Mouse (Mus musculus): ENCODE measurements around the gene Cdh23. TPM values are rescaled to one million over a fixed set of nuclear protein-coding genes. Genes with fewer than 3 reads are reported as not detected.

The Cdh23 gene
- polyA plus RNA-seq, 1 experiment from 2014 or later, result 2.7 TPM

- Histone ChIP-seq H3K36me3 (ENCODE audit: control insufficient read depth, insufficient read depth) (no peaks in the 10 kb centered on the region), H3K27ac (ENCODE audit: low read length) (no peak within 1 kb of the TSS), H3K4me2 (ENCODE audit: low read length) (no peak within 1 kb of the TSS), H3K9me3 (ENCODE audit: control insufficient read depth, low read length) (no peaks in the 10 kb centered on the region), H3K4me1 (replicated peaks; ENCODE audit: control insufficient read depth, insufficient read depth, low read length) (peaks cover 10% of the 10 kb centered on the region), H3K27me3 (replicated peaks; ENCODE audit: control insufficient read depth, insufficient read depth, low read length) (no peaks in the 10 kb centered on the region), H3K9ac (replicated peaks; ENCODE audit: low read depth, low read length) (no peak within 1 kb of the TSS), H3K4me3 (replicated peaks; ENCODE audit: low read length) (no peak within 1 kb of the TSS)
- ATAC-seq, result no peak
- 54% methylated on average over 7 of the region's 7 CpGs for WGBS
Measured at GRCm38 (mm10) chr10:60399449-60399848, 296.8 kb downstream of the Cdh23 start, which contains the start of gene Gm17455. TSS of gene Gm17455 (plus strand) at chr10:60399726.

- no peak overlapping the region for H3K4me3 ChIP-seq (replicated peaks; ENCODE audit: low read length)
- no peak for ATAC-seq
- no peak overlapping the region for H3K4me2 ChIP-seq (ENCODE audit: low read length)
- H3K4me1 ChIP-seq (replicated peaks; ENCODE audit: control insufficient read depth, insufficient read depth, low read length), result peaks cover 10% of the 10 kb centered on the region
- no peaks in the 10 kb centered on the region for H3K36me3 ChIP-seq (ENCODE audit: control insufficient read depth, insufficient read depth)
- H3K9ac ChIP-seq (replicated peaks; ENCODE audit: low read depth, low read length), result no peak overlapping the region
- no peak overlapping the region for H3K27ac ChIP-seq (ENCODE audit: low read length)
- 92% methylated on average over 10 of the region's 10 CpGs for whole genome bisulfite sequencing
- no peaks in the 10 kb centered on the region for H3K9me3 ChIP-seq (ENCODE audit: control insufficient read depth, low read length)
- no peaks in the 10 kb centered on the region for H3K27me3 ChIP-seq (replicated peaks; ENCODE audit: control insufficient read depth, insufficient read depth, low read length)
Measured at GRCm38 (mm10) chr10:60398051-60398814, 298.1 kb downstream of the Cdh23 start.

- Histone ChIP-seq H3K4me2 (ENCODE audit: low read length) (no peak overlapping the region), H3K9me3 (ENCODE audit: control insufficient read depth, low read length) (no peaks in the 10 kb centered on the region), H3K27me3 (replicated peaks; ENCODE audit: control insufficient read depth, insufficient read depth, low read length) (no peaks in the 10 kb centered on the region), H3K9ac (replicated peaks; ENCODE audit: low read depth, low read length) (no peak overlapping the region), H3K36me3 (ENCODE audit: control insufficient read depth, insufficient read depth) (no peaks in the 10 kb centered on the region), H3K4me1 (replicated peaks; ENCODE audit: control insufficient read depth, insufficient read depth, low read length) (peaks cover 12% of the 10 kb centered on the region), H3K27ac (ENCODE audit: low read length) (no peak overlapping the region), H3K4me3 (replicated peaks; ENCODE audit: low read length) (no peak overlapping the region)
- 73% methylated on average over 5 of the region's 5 CpGs for WGBS
- ATAC-seq, result no peak
Measured at GRCm38 (mm10) chr10:60395605-60396004, 300.7 kb downstream of the Cdh23 start.

GRCm38 (mm10) chr10:60394936-60395335 is 301.4 kb downstream of the Cdh23 start:
- ATAC-seq, result no peak
- Histone ChIP-seq H3K4me1 (replicated peaks; ENCODE audit: control insufficient read depth, insufficient read depth, low read length) (peaks cover 14% of the 10 kb centered on the region), H3K9me3 (ENCODE audit: control insufficient read depth, low read length) (no peaks in the 10 kb centered on the region), H3K4me3 (replicated peaks; ENCODE audit: low read length) (no peak overlapping the region), H3K4me2 (ENCODE audit: low read length) (no peak overlapping the region), H3K27me3 (replicated peaks; ENCODE audit: control insufficient read depth, insufficient read depth, low read length) (no peaks in the 10 kb centered on the region), H3K9ac (replicated peaks; ENCODE audit: low read depth, low read length) (no peak overlapping the region), H3K27ac (ENCODE audit: low read length) (no peak overlapping the region), H3K36me3 (ENCODE audit: control insufficient read depth, insufficient read depth) (no peaks in the 10 kb centered on the region)
- 62% methylated on average over 7 of the region's 7 CpGs for WGBS

DNA sequence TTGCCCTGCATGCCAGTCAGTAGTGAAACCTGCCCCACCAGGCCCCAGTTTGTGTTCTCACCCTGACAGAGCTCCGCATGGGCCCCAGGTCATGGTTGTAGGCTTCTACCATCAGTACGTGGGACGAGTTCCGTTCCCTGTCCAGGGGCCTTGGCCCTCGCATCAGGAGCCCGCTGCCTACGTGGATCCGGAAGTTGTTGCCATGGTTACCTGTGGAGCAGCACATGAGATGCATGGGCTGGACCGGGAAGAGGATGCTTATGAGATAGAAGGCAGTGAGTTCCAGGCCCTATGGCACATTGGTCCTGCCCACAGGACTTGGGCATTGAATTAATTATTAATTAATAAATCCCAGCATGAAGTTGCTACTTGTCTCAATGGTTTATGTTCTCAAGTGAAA is 304.6 kb downstream of the Cdh23 start:
- no peak overlapping the region for H3K27ac ChIP-seq (ENCODE audit: low read length)
- peaks cover 9% of the 10 kb centered on the region for H3K4me1 ChIP-seq (replicated peaks; ENCODE audit: control insufficient read depth, insufficient read depth, low read length)
- 90% methylated on average over 9 of the region's 9 CpGs for WGBS
- no peaks in the 10 kb centered on the region for H3K36me3 ChIP-seq (ENCODE audit: control insufficient read depth, insufficient read depth)
- no peak for ATAC-seq
- H3K4me3 ChIP-seq (replicated peaks; ENCODE audit: low read length), result no peak overlapping the region
- no peak overlapping the region for H3K9ac ChIP-seq (replicated peaks; ENCODE audit: low read depth, low read length)
- no peaks in the 10 kb centered on the region for H3K9me3 ChIP-seq (ENCODE audit: control insufficient read depth, low read length)
- no peak overlapping the region for H3K4me2 ChIP-seq (ENCODE audit: low read length)
- no peaks in the 10 kb centered on the region for H3K27me3 ChIP-seq (replicated peaks; ENCODE audit: control insufficient read depth, insufficient read depth, low read length)

DNA sequence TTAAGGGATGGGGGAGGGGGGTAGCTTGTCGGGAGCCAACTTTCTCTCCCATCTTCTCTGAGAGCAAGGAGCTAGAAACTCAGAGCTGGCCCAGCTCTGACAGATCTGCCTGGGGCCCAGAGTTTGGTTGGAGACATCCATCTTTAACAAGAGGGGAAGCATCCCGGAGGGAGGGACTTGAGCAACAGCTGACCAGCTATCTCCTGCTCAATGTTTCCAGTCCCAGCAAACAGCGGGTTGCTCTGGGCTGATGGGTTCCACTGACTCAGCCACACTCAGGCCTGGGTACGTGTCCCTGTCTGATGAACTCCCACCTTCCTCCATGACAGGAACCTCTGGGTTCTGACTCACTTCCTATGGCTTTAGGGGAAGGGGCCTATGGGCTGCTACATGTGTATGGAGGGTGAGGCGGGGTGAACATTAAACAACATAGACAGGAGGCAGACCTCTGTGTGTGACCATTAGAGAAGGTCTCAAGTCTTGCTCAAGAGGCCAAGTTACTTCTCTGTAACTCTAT is 305.3 kb downstream of the Cdh23 start:
- H3K27ac ChIP-seq (ENCODE audit: low read length), result no peak overlapping the region
- no peak for ATAC-seq
- WGBS, result 65% methylated on average over 5 of the region's 5 CpGs

DNA sequence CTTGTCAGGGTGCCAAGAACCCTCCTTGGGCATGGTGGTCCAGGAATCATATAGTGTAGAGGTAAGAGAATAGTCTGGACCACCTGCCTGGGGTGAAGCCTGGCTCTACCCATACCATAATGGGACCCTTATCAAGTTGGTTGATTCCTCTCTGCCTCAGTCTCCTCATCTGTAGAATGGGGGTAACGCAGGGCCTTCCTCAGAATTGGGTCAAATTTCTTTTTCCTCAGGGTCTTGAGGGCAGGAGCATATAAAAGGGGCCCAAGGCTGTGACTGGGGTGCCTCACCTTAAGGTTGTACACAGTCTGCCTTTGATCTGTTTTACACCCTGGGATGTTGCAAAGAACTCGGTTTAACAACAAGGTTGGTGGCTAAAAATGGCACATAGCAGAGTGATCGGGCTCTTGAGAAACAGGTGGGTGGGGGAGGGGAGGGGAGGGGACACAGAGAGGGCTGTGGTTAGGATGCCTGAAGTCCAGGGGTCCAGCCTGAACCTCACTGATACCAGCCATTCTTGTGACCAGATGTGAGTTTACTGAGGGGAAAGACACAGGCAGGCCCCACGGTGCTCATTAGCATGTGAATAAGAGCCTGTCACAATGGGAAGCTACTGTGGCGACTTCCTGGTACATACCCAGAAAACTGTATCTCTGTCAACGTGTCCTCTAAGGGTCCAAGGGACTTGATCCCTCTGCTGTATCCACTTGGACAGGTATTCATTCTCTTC is 305.9 kb downstream of the Cdh23 start:
- ATAC-seq, result no peak
- no peak overlapping the region for H3K27ac ChIP-seq (ENCODE audit: low read length)
- H3K27me3 ChIP-seq (replicated peaks; ENCODE audit: control insufficient read depth, insufficient read depth, low read length), result no peaks in the 10 kb centered on the region
- no peak overlapping the region for H3K4me3 ChIP-seq (replicated peaks; ENCODE audit: low read length)
- no peaks in the 10 kb centered on the region for H3K9me3 ChIP-seq (ENCODE audit: control insufficient read depth, low read length)
- no peak overlapping the region for H3K4me2 ChIP-seq (ENCODE audit: low read length)
- H3K4me1 ChIP-seq (replicated peaks; ENCODE audit: control insufficient read depth, insufficient read depth, low read length), result peaks cover 9% of the 10 kb centered on the region
- 31% methylated on average over 6 of the region's 6 CpGs for WGBS
- H3K9ac ChIP-seq (replicated peaks; ENCODE audit: low read depth, low read length), result no peak overlapping the region
- H3K36me3 ChIP-seq (ENCODE audit: control insufficient read depth, insufficient read depth), result no peaks in the 10 kb centered on the region

More for the DNA sequence above, 305.3 kb downstream of the Cdh23 start:
- Histone ChIP-seq H3K4me2 (ENCODE audit: low read length) (no peak overlapping the region), H3K9me3 (ENCODE audit: control insufficient read depth, low read length) (no peaks in the 10 kb centered on the region), H3K36me3 (ENCODE audit: control insufficient read depth, insufficient read depth) (no peaks in the 10 kb centered on the region), H3K9ac (replicated peaks; ENCODE audit: low read depth, low read length) (no peak overlapping the region), H3K4me1 (replicated peaks; ENCODE audit: control insufficient read depth, insufficient read depth, low read length) (peaks cover 9% of the 10 kb centered on the region), H3K27me3 (replicated peaks; ENCODE audit: control insufficient read depth, insufficient read depth, low read length) (no peaks in the 10 kb centered on the region), H3K4me3 (replicated peaks; ENCODE audit: low read length) (no peak overlapping the region)

DNA sequence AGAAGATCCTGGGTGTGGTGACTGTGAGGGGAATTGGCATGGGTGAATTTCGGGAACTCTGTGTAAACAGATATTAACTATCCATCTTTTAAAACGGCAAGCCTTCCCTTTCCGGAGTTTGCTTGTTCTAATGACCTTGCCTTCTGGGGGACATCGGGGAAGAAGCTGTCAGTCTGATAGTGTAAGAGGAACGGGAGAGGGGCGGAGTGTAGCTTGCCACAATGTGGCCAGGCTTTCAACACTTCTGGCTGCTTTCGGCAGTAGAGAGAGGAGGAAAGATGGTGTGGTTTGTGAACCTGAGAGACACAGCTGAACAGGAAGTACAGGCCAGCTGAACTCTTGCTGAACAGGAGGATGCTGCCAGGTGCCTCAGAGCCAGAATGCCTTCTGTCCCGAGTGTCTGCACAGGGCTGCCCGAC is 306.8 kb downstream of the Cdh23 start:
- H3K9ac ChIP-seq (replicated peaks; ENCODE audit: low read depth, low read length), result no peak overlapping the region
- WGBS, result 66% methylated on average over 9 of the region's 9 CpGs
- no peaks in the 10 kb centered on the region for H3K27me3 ChIP-seq (replicated peaks; ENCODE audit: control insufficient read depth, insufficient read depth, low read length)
- H3K4me1 ChIP-seq (replicated peaks; ENCODE audit: control insufficient read depth, insufficient read depth, low read length), result 0 out of 2 replicates have a peak, but pooled peaks cover 4% of the 10 kb centered on the region
- ATAC-seq, result no peak
- H3K4me3 ChIP-seq (replicated peaks; ENCODE audit: low read length), result no peak overlapping the region
- no peaks in the 10 kb centered on the region for H3K9me3 ChIP-seq (ENCODE audit: control insufficient read depth, low read length)
- H3K4me2 ChIP-seq (ENCODE audit: low read length), result no peak overlapping the region
- no peaks in the 10 kb centered on the region for H3K36me3 ChIP-seq (ENCODE audit: control insufficient read depth, insufficient read depth)
- no peak overlapping the region for H3K27ac ChIP-seq (ENCODE audit: low read length)

DNA sequence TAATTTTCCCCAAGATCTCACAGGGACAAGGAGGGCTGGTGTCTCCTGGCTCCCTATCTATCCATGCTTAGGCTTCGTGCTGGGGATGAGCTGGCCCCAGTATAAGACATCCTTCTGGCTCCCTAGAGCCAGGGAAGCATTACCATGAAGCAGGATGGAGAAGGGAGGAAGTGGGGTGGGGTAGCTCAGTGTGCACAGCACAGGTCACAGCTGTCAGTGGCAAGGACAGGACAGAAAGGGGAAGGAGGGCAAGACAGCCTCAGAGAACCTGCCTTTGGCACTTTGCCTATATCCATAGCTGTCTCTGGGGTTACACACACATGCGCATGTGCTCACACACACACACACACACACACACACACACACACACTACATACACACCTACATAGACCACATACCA is 308.0 kb downstream of the Cdh23 start:
- Histone ChIP-seq H3K9me3 (ENCODE audit: control insufficient read depth, low read length) (no peaks in the 10 kb centered on the region), H3K27ac (ENCODE audit: low read length) (no peak overlapping the region), H3K4me2 (ENCODE audit: low read length) (no peak overlapping the region), H3K36me3 (ENCODE audit: control insufficient read depth, insufficient read depth) (no peaks in the 10 kb centered on the region), H3K27me3 (replicated peaks; ENCODE audit: control insufficient read depth, insufficient read depth, low read length) (no peaks in the 10 kb centered on the region), H3K4me1 (replicated peaks; ENCODE audit: control insufficient read depth, insufficient read depth, low read length) (0 out of 2 replicates have a peak, but pooled peaks cover 4% of the 10 kb centered on the region), H3K4me3 (replicated peaks; ENCODE audit: low read length) (no peak overlapping the region), H3K9ac (replicated peaks; ENCODE audit: low read depth, low read length) (no peak overlapping the region)
- WGBS, result 62% methylated on average over 1 of the region's 2 CpGs
- ATAC-seq, result no peak
